Mouse (Mus musculus) forebrain, embryonic 13.5 days (tissue): Measurements from ENCODE around the gene Cables2. TPM values are rescaled to one million over a fixed set of nuclear protein-coding genes. Genes with fewer than 3 reads are reported as not detected.
"Not testable (repeated sequence)": the region's sequence is repeated elsewhere in the genome, so short reads cannot be mapped to it uniquely, and the experiment has no call there.

Experiments
- ATAC-seq: fragments of 200-750 bp; cut with Nextera tagmentation; 2 replicates; pipeline ENCODE4 v1.8.0; 2017
- H3K27ac ChIP-seq: fragments of 300-500 bp; sonication (generic); 2 replicates; pipeline ENCODE4 v1.5.1; 2015; ENCODE audit warnings: inconsistent platforms, mild to moderate bottlenecking, moderate library complexity
- H3K27me3 ChIP-seq: fragments of 300-500 bp; sonication (generic); 2 replicates; pipeline ENCODE4 v1.6.1; 2015; ENCODE audit warnings: mild to moderate bottlenecking, inconsistent platforms
- H3K36me3 ChIP-seq: fragments of 300-500 bp; sonication (generic); 2 replicates; pipeline ENCODE4 v1.6.1; 2015; ENCODE audit warnings: mild to moderate bottlenecking, inconsistent platforms; ENCODE audit not compliant: poor library complexity, severe bottlenecking
- H3K4me1 ChIP-seq: fragments of 300-500 bp; sonication (generic); 2 replicates; pipeline ENCODE4 v1.6.1; 2015; ENCODE audit warnings: inconsistent platforms
- H3K4me2 ChIP-seq: fragments of 300-500 bp; sonication (generic); 2 replicates; pipeline ENCODE4 v1.6.1; 2015; ENCODE audit warnings: inconsistent platforms, mild to moderate bottlenecking, moderate library complexity
- H3K4me3 ChIP-seq: fragments of 300-500 bp; sonication (generic); 2 replicates; pipeline ENCODE4 v1.5.1; 2015; ENCODE audit warnings: mild to moderate bottlenecking, inconsistent platforms
- H3K9ac ChIP-seq: fragments of 300-500 bp; sonication (generic); 2 replicates; pipeline ENCODE4 v1.6.1; 2015; ENCODE audit warnings: mild to moderate bottlenecking, inconsistent platforms
- H3K9me3 ChIP-seq: fragments of 300-500 bp; sonication (generic); replicated peaks from 2 replicates; pipeline ENCODE4 v1.6.1; 2016; ENCODE audit warnings: inconsistent platforms
- whole genome bisulfite sequencing: fragments of 180-500 bp; shearing (Covaris S2); methylation state at CpG from one replicate; pipeline ENCODE4 v1.1.7; 2015; 5-methylcytosine and 5-hydroxymethylcytosine counted together
- polyA plus RNA-seq: library from polyadenylated mRNA; unstranded; fragments of >200 nt; fragmentation: Nextera tagmentation; extraction: Ambion mirVana; gene quantifications from 2 replicates; pipeline ENCODE4 v1.2.1, GENCODE M21; 2015

Gene Cables2
- polyA plus RNA-seq, 1 experiment from 2014 or later: 11.0 TPM

- peaks cover 16% of the 10 kb centered on the region for H3K4me1 ChIP-seq
- peaks cover 65% of the 10 kb centered on the region for H3K36me3 ChIP-seq
- WGBS: 69% methylated on average over 17 of the region's 17 CpGs
- H3K27ac ChIP-seq, ATAC-seq, H3K9ac ChIP-seq, H3K4me2 ChIP-seq, H3K4me3 ChIP-seq, H3K27me3 ChIP-seq, H3K9me3 ChIP-seq: not testable (repeated sequence)
Measured at GRCm38 (mm10) chr2:180259826-180260609, 13.3 kb downstream of the Cables2 start.

GRCm38 (mm10) chr2:180258951-180259484, 14.3 kb downstream of the Cables2 start:
- Histone ChIP-seq H3K4me1 (peaks cover 16% of the 10 kb centered on the region), H3K36me3 (peaks cover 56% of the 10 kb centered on the region)
- H3K27me3 ChIP-seq, H3K9me3 ChIP-seq, ATAC-seq, H3K9ac ChIP-seq, H3K27ac ChIP-seq, H3K4me3 ChIP-seq, H3K4me2 ChIP-seq: not testable (repeated sequence)
- WGBS: 75% methylated on average over 10 of the region's 10 CpGs

GRCm38 (mm10) chr2:180257963-180258865, 15.1 kb downstream of the Cables2 start:
- Histone ChIP-seq H3K4me1 (peaks cover 16% of the 10 kb centered on the region), H3K36me3 (peaks cover 49% of the 10 kb centered on the region), H3K27ac (no peak overlapping the region; the same call in 1 of the 2 replicates), H3K9me3 (no peaks in the 10 kb centered on the region), H3K27me3 (no peaks in the 10 kb centered on the region), H3K4me2 (peak overlapping the region; percentile 92), H3K9ac (peak overlapping the region; percentile 96), H3K4me3 (peak overlapping the region; percentile 90)
- 53% methylated on average over 11 of the region's 11 CpGs for WGBS
- no peak for ATAC-seq

- peak; percentile 97 for ATAC-seq
- H3K4me2 ChIP-seq: peak within 1 kb of the TSS; percentile 92
- H3K4me1 ChIP-seq: peaks cover 16% of the 10 kb centered on the region
- peaks cover 38% of the 10 kb centered on the region for H3K36me3 ChIP-seq
- WGBS: 0% methylated on average over 37 of the region's 38 CpGs
- no peaks in the 10 kb centered on the region for H3K27me3 ChIP-seq
- H3K27ac ChIP-seq: peak within 1 kb of the TSS; percentile 93
- H3K4me3 ChIP-seq: peak within 1 kb of the TSS; percentile 90
- peak within 1 kb of the TSS; percentile 96 for H3K9ac ChIP-seq
- H3K9me3 ChIP-seq: no peaks in the 10 kb centered on the region
Measured at GRCm38 (mm10) chr2:180257001-180257521, 16.2 kb downstream of the Cables2 start, which contains the start of gene Rps21. Gene Rps21, plus strand, starts transcription at chr2:180257377.

- H3K9me3 ChIP-seq: no peaks in the 10 kb centered on the region
- H3K4me3 ChIP-seq: peak overlapping the region; percentile 90
- peaks cover 32% of the 10 kb centered on the region for H3K36me3 ChIP-seq
- peak overlapping the region; percentile 86 for H3K4me2 ChIP-seq
- WGBS: 27% methylated on average over 26 of the region's 26 CpGs
- H3K27me3 ChIP-seq: no peaks in the 10 kb centered on the region
- peak overlapping the region; percentile 93 for H3K27ac ChIP-seq
- ATAC-seq: peak; percentile 65
- peak overlapping the region; percentile 85 for H3K9ac ChIP-seq
- H3K4me1 ChIP-seq: peaks cover 16% of the 10 kb centered on the region
Measured at GRCm38 (mm10) chr2:180256296-180257000, 16.8 kb downstream of the Cables2 start.

GRCm38 (mm10) chr2:180255701-180256100, 17.6 kb downstream of the Cables2 start:
- H3K4me1 ChIP-seq: peaks cover 16% of the 10 kb centered on the region
- no peak overlapping the region for H3K9ac ChIP-seq
- no peak overlapping the region for H3K4me3 ChIP-seq
- 89% methylated on average over 9 of the region's 9 CpGs for WGBS
- no peaks in the 10 kb centered on the region for H3K9me3 ChIP-seq
- H3K36me3 ChIP-seq: peaks cover 24% of the 10 kb centered on the region
- no peak for ATAC-seq
- no peaks in the 10 kb centered on the region for H3K27me3 ChIP-seq
- peak overlapping the region; percentile 86 for H3K4me2 ChIP-seq
- H3K27ac ChIP-seq: no peak overlapping the region; the same call in 1 of the 2 replicates

- 97% methylated on average over 5 of the region's 5 CpGs for WGBS
- Histone ChIP-seq H3K9me3 (no peaks in the 10 kb centered on the region), H3K36me3 (peaks cover 13% of the 10 kb centered on the region), H3K4me1 (peaks cover 16% of the 10 kb centered on the region), H3K4me2 (no peak overlapping the region), H3K9ac (no peak overlapping the region), H3K27me3 (no peaks in the 10 kb centered on the region), H3K27ac (no peak overlapping the region; the same call in 1 of the 2 replicates), H3K4me3 (no peak overlapping the region)
- ATAC-seq: no peak
Measured at GRCm38 (mm10) chr2:180254436-180255209, 18.7 kb downstream of the Cables2 start.

GRCm38 (mm10) chr2:180251838-180252237, 21.5 kb downstream of the Cables2 start:
- 47% methylated on average over 3 of the region's 3 CpGs for WGBS
- H3K4me2 ChIP-seq: no peak overlapping the region
- ATAC-seq: peak; percentile 16; the same call in 1 of the 2 replicates

GRCm38 (mm10) chr2:180250930-180251611, 22.2 kb downstream of the Cables2 start:
- no peak overlapping the region for H3K4me3 ChIP-seq
- H3K36me3 ChIP-seq: no peaks in the 10 kb centered on the region
- no peak overlapping the region; the same call in 1 of the 2 replicates for H3K27ac ChIP-seq
- H3K9ac ChIP-seq: no peak overlapping the region
- peaks cover 4% of the 10 kb centered on the region for H3K4me1 ChIP-seq
- WGBS: 33% methylated on average over 11 of the region's 11 CpGs
- no peak overlapping the region for H3K4me2 ChIP-seq
- H3K27me3 ChIP-seq: no peaks in the 10 kb centered on the region
- H3K9me3 ChIP-seq: no peaks in the 10 kb centered on the region
- peak; percentile 89 for ATAC-seq

More at GRCm38 (mm10) chr2:180251838-180252237, 21.5 kb downstream of the Cables2 start:
- Histone ChIP-seq H3K27ac (no peak overlapping the region), H3K4me3 (no peak overlapping the region), H3K36me3 (no peaks in the 10 kb centered on the region), H3K27me3 (no peaks in the 10 kb centered on the region), H3K4me1 (peaks cover 8% of the 10 kb centered on the region), H3K9ac (no peak overlapping the region), H3K9me3 (no peaks in the 10 kb centered on the region)

- Histone ChIP-seq H3K4me3 (no peak overlapping the region), H3K4me1 (no peaks in the 10 kb centered on the region), H3K27ac (no peak overlapping the region), H3K36me3 (no peaks in the 10 kb centered on the region), H3K4me2 (no peak overlapping the region), H3K9ac (no peak overlapping the region), H3K9me3 (no peaks in the 10 kb centered on the region), H3K27me3 (no peaks in the 10 kb centered on the region)
- WGBS: 61% methylated on average over 9 of the region's 9 CpGs
- no peak for ATAC-seq
Measured at GRCm38 (mm10) chr2:180248947-180249660, 24.2 kb downstream of the Cables2 start.
